Mouse (Mus musculus): ENCODE data around the gene Mapkapk3. TPM values are rescaled to one million over a fixed set of nuclear protein-coding genes. Genes with fewer than 3 reads are reported as not detected.

The Mapkapk3 gene
- total RNA-seq, 2 experiments from 2014 or later, result 32.6 to 48.1 TPM

GRCm38 (mm10) chr9:107305601-107306542, 16.2 kb upstream of the Mapkapk3 start:
- Histone ChIP-seq H3K4me3 (peak overlapping the region; percentile 13; the same call in 1 of the 2 replicates), H3K27ac (peak overlapping the region; percentile 85)
- peak; percentile 81 for DNase-seq
- TF ChIP-seq CTCF (IDR thresholded peaks at IDR 0.05), result no peak
- intact Hi-C loops (cut with DNase I), result no loop called here

- Histone ChIP-seq H3K4me3 (no peak overlapping the region), H3K27ac (peak overlapping the region; percentile 85)
- intact Hi-C loops (cut with DNase I), result no loop called here
- TF ChIP-seq CTCF (IDR thresholded peaks at IDR 0.05), result no peak
- no peak for DNase-seq
These were observed 15.3 kb upstream of the Mapkapk3 start for GRCm38 (mm10) chr9:107305012-107305411.

- intact Hi-C loops (cut with DNase I), result no loop called here
- DNase-seq, result no peak
- no peak for TF ChIP-seq CTCF (IDR thresholded peaks at IDR 0.05)
- no peak overlapping the region for H3K4me3 ChIP-seq
- H3K27ac ChIP-seq, result peak overlapping the region; percentile 85
These were observed 14.7 kb upstream of the Mapkapk3 start for GRCm38 (mm10) chr9:107304383-107304782.

- no peak overlapping the region for H3K4me3 ChIP-seq
- DNase-seq, result no peak
- TF ChIP-seq CTCF (IDR thresholded peaks at IDR 0.05), result no peak
- intact Hi-C loops (cut with DNase I), result no loop called here
- peak overlapping the region; percentile 85; the same call in 1 of the 2 replicates for H3K27ac ChIP-seq
These were observed 14.2 kb upstream of the Mapkapk3 start for GRCm38 (mm10) chr9:107303900-107304299.

- no peak overlapping the region for H3K4me3 ChIP-seq
- TF ChIP-seq CTCF (IDR thresholded peaks at IDR 0.05), result no peak
- intact Hi-C loops (cut with DNase I), result no loop called here
- peak overlapping the region; percentile 4 for H3K27ac ChIP-seq
- no peak for DNase-seq
These were observed 13.6 kb upstream of the Mapkapk3 start for GRCm38 (mm10) chr9:107303121-107303820.

- DNase-seq, result no peak
- Histone ChIP-seq H3K4me3 (no peak overlapping the region), H3K27ac (no peak overlapping the region)
- intact Hi-C loops (cut with DNase I), result no loop called here
- TF ChIP-seq CTCF (IDR thresholded peaks at IDR 0.05), result no peak
These were observed 12.9 kb upstream of the Mapkapk3 start for GRCm38 (mm10) chr9:107302592-107302991.

- Histone ChIP-seq H3K4me3 (no peak overlapping the region), H3K27ac (peak overlapping the region; percentile 40)
- no peak for DNase-seq
- intact Hi-C loops (cut with DNase I), result no loop called here
- TF ChIP-seq CTCF (IDR thresholded peaks at IDR 0.05), result no peak
These were observed 12.1 kb upstream of the Mapkapk3 start for GRCm38 (mm10) chr9:107301554-107302331.

- intact Hi-C loops (cut with DNase I), result no loop called here
- H3K4me3 ChIP-seq, result peak overlapping the region; percentile 77
- peak overlapping the region; percentile 80; the same call in 1 of the 2 replicates for H3K27ac ChIP-seq
- DNase-seq, result no peak
- TF ChIP-seq CTCF (IDR thresholded peaks at IDR 0.05), result no peak
These were observed 10.7 kb upstream of the Mapkapk3 start for GRCm38 (mm10) chr9:107300224-107300973.

- intact Hi-C loops (cut with DNase I), result loop anchor here (10.0 kb wide), 1 partner anchor 615 kb away; the partner anchor contains the start of gene Tex264
These were observed 10.1 kb upstream of the Mapkapk3 start for GRCm38 (mm10) chr9:107299783-107300182.

GRCm38 (mm10) chr9:107298876-107299275, 9.2 kb upstream of the Mapkapk3 start:
- H3K4me3 ChIP-seq, result peak overlapping the region; percentile 77
- intact Hi-C loops (cut with DNase I), result loop anchor here (10.0 kb wide), 1 partner anchor 614 kb away; the partner anchor contains the start of gene Tex264
- no peak for TF ChIP-seq CTCF (IDR thresholded peaks at IDR 0.05)
- H3K27ac ChIP-seq, result peak overlapping the region; percentile 80
- DNase-seq, result peak; percentile 25

More at GRCm38 (mm10) chr9:107299783-107300182, 10.1 kb upstream of the Mapkapk3 start:
- peak; percentile 35 for DNase-seq
- TF ChIP-seq CTCF (IDR thresholded peaks at IDR 0.05), result no peak
- H3K27ac ChIP-seq, result peak overlapping the region; percentile 80; the same call in 1 of the 2 replicates
- H3K4me3 ChIP-seq, result peak overlapping the region; percentile 77

- Histone ChIP-seq H3K27ac (peak overlapping the region; percentile 80), H3K4me3 (peak overlapping the region; percentile 77)
- intact Hi-C loops (cut with DNase I), result loop anchor here (10.0 kb wide), 1 partner anchor 613 kb away; the partner anchor contains the start of gene Tex264
- peak; percentile 45 for DNase-seq
- TF ChIP-seq CTCF (IDR thresholded peaks at IDR 0.05), result no peak
These were observed 8.5 kb upstream of the Mapkapk3 start for GRCm38 (mm10) chr9:107298059-107298780.
